Mouse (Mus musculus): ENCODE data around the gene Nrf1. TPM values are rescaled to one million over a fixed set of nuclear protein-coding genes. Genes with fewer than 3 reads are reported as not detected.

Gene Nrf1
- polyA plus RNA-seq, 1 experiment from 2014 or later, result 24.2 TPM

- Histone ChIP-seq H3K36me3 (peaks cover 64% of the 10 kb centered on the region), H3K4me3 (no peak overlapping the region)
Observed at GRCm38 (mm10) chr6:30114101-30114500, 66.3 kb downstream of the Nrf1 start.

DNA sequence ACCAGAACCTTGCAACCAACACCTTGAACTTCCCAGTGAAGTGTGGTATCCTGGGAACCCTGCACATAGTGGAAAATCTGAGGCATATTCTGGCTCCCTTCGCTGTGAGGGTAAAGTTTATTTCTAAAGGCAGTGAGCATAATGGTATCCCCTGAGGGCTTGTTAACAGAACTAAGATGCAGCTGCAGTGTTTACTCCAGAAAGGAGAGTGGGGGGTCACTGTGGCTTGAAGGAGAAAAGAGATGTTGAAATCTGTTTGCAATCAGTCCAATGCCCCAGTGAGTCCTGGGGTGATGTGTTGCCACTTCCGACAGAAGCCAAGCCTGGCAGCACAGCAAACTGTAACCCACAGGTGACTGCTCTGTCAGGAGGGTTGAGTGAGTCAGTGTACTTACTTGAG, 73.4 kb downstream of the Nrf1 start:
- Histone ChIP-seq H3K27ac (no peak overlapping the region), H3K36me3 (peaks cover 48% of the 10 kb centered on the region), H3K4me3 (no peak overlapping the region), H3K9me3 (replicated peaks) (no peaks in the 10 kb centered on the region), H3K9ac (no peak overlapping the region), H3K4me1 (replicated peaks) (no peaks in the 10 kb centered on the region), H3K27me3 (no peaks in the 10 kb centered on the region), H3K4me2 (no peak overlapping the region)
- 90% methylated on average over 2 of the region's 2 CpGs for WGBS
- ATAC-seq (replicated peaks; ENCODE audit: insufficient number of reproducible peaks, insufficient read depth, low FRiP score, low read depth), result no peak

More at GRCm38 (mm10) chr6:30114101-30114500, 66.3 kb downstream of the Nrf1 start:
- no peak overlapping the region for H3K9ac ChIP-seq
- H3K27ac ChIP-seq, result no peak overlapping the region
- WGBS, result 77% methylated on average over 2 of the region's 2 CpGs
- H3K4me1 ChIP-seq (replicated peaks), result no peaks in the 10 kb centered on the region
- ATAC-seq (replicated peaks; ENCODE audit: insufficient number of reproducible peaks, insufficient read depth, low FRiP score, low read depth), result no peak
- H3K27me3 ChIP-seq, result no peaks in the 10 kb centered on the region
- no peak overlapping the region for H3K4me2 ChIP-seq
- H3K9me3 ChIP-seq (replicated peaks), result no peaks in the 10 kb centered on the region

GRCm38 (mm10) chr6:30121600-30121999, 73.8 kb downstream of the Nrf1 start:
- no peaks in the 10 kb centered on the region for H3K4me1 ChIP-seq (replicated peaks)
- H3K9ac ChIP-seq, result no peak overlapping the region
- WGBS, result 94% methylated on average over 1 of the region's 1 CpGs
- H3K9me3 ChIP-seq (replicated peaks), result no peaks in the 10 kb centered on the region
- no peak overlapping the region for H3K4me2 ChIP-seq
- ATAC-seq (replicated peaks; ENCODE audit: insufficient number of reproducible peaks, insufficient read depth, low FRiP score, low read depth), result no peak
- peaks cover 44% of the 10 kb centered on the region for H3K36me3 ChIP-seq
- H3K27ac ChIP-seq, result no peak overlapping the region
- H3K27me3 ChIP-seq, result no peaks in the 10 kb centered on the region
- no peak overlapping the region for H3K4me3 ChIP-seq

DNA sequence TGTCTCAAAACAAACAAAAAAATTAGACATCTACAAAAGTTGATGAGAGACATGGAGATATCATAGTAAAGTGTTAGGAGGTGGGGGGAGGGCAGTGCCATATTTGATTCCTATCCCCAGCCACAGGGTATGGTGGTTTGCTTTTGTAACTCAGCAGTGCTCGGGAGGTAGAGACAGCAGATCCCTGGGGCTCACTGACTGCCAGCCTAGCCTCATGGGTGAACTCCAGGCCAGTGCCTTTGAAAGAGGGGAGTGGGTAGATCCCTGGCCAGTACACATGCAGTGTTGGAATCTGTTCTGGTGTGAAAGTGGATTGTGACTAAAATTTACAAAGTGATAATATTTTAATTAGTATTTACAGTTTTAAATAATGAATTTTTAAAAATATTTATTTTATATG, 75.6 kb downstream of the Nrf1 start:
- Histone ChIP-seq H3K9me3 (replicated peaks) (no peaks in the 10 kb centered on the region), H3K27me3 (no peaks in the 10 kb centered on the region), H3K9ac (no peak overlapping the region), H3K36me3 (peaks cover 43% of the 10 kb centered on the region), H3K4me1 (replicated peaks) (no peaks in the 10 kb centered on the region), H3K4me3 (no peak overlapping the region), H3K27ac (no peak overlapping the region), H3K4me2 (no peak overlapping the region)
- 85% methylated on average over 1 of the region's 1 CpGs for WGBS
- no peak for ATAC-seq (replicated peaks; ENCODE audit: insufficient number of reproducible peaks, insufficient read depth, low FRiP score, low read depth)

DNA sequence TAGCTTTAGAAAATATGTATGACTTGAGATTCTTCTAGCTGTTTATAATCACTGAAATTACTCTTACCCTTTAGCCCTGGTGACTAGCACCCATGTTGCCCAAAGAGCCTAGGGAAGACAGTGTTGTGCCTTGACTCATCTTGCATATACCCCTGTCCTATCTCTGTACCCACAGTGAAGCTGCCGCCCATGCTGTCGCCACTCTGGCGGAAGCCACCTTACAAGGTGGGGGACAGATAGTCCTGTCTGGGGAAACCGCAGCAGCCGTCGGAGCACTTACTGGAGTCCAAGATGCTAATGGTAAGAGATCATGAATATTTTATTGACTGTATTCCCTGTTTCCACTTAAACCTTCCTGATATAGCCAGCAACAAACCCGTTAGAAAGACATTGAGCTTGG, 78.3 kb downstream of the Nrf1 start:
- no peak overlapping the region for H3K27ac ChIP-seq
- H3K27me3 ChIP-seq, result no peaks in the 10 kb centered on the region
- H3K4me2 ChIP-seq, result no peak overlapping the region
- no peaks in the 10 kb centered on the region for H3K4me1 ChIP-seq (replicated peaks)
- H3K4me3 ChIP-seq, result no peak overlapping the region
- H3K9ac ChIP-seq, result no peak overlapping the region
- H3K9me3 ChIP-seq (replicated peaks), result no peaks in the 10 kb centered on the region
- H3K36me3 ChIP-seq, result peaks cover 21% of the 10 kb centered on the region
- no peak for ATAC-seq (replicated peaks; ENCODE audit: insufficient number of reproducible peaks, insufficient read depth, low FRiP score, low read depth)
- 90% methylated on average over 7 of the region's 7 CpGs for WGBS

GRCm38 (mm10) chr6:30126766-30127165, 79.0 kb downstream of the Nrf1 start:
- Histone ChIP-seq H3K4me2 (no peak overlapping the region), H3K27me3 (no peaks in the 10 kb centered on the region), H3K9ac (no peak overlapping the region), H3K27ac (no peak overlapping the region), H3K4me3 (no peak overlapping the region), H3K4me1 (replicated peaks) (no peaks in the 10 kb centered on the region), H3K9me3 (replicated peaks) (no peaks in the 10 kb centered on the region), H3K36me3 (peaks cover 19% of the 10 kb centered on the region)
- WGBS, result 85% methylated on average over 9 of the region's 9 CpGs
- ATAC-seq (replicated peaks; ENCODE audit: insufficient number of reproducible peaks, insufficient read depth, low FRiP score, low read depth), result no peak

DNA sequence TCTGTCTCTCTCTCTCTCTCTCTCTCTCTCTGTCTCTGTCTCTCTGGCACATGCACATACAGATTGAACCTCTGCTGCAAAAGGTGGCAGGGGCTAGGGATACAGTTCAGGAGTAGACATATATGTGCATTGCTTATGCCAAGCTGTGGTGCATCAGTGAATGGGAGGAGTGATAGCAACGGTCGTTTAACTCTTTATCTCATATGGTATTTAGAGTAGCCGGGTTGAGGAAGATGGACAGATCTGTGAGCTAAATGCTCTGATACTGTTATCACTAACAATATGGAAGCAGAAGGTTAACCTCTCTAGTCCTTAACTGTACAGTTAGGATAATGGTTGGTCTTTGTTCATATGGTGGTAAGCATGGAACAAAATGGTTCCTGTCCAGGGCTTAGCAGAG, 84.6 kb downstream of the Nrf1 start:
- Histone ChIP-seq H3K27ac (no peak overlapping the region), H3K4me3 (no peak overlapping the region), H3K36me3 (peaks cover 1% of the 10 kb centered on the region; the same call in 1 of the 2 replicates), H3K9me3 (replicated peaks) (no peaks in the 10 kb centered on the region), H3K4me2 (no peak overlapping the region), H3K9ac (no peak overlapping the region), H3K4me1 (replicated peaks) (no peaks in the 10 kb centered on the region), H3K27me3 (no peaks in the 10 kb centered on the region)
- no peak for ATAC-seq (replicated peaks; ENCODE audit: insufficient number of reproducible peaks, insufficient read depth, low FRiP score, low read depth)
- WGBS, result 71% methylated on average over 3 of the region's 3 CpGs

GRCm38 (mm10) chr6:30135590-30135989, 87.8 kb downstream of the Nrf1 start:
- ATAC-seq (replicated peaks; ENCODE audit: insufficient number of reproducible peaks, insufficient read depth, low FRiP score, low read depth), result no peak
- no peaks in the 10 kb centered on the region for H3K9me3 ChIP-seq (replicated peaks)
- WGBS, result 39% methylated on average over 3 of the region's 3 CpGs
- no peak overlapping the region for H3K4me2 ChIP-seq
- H3K36me3 ChIP-seq, result peaks cover 13% of the 10 kb centered on the region; the same call in 1 of the 2 replicates
- no peak overlapping the region for H3K9ac ChIP-seq
- H3K4me1 ChIP-seq (replicated peaks), result no peaks in the 10 kb centered on the region
- no peak overlapping the region for H3K4me3 ChIP-seq
- H3K27me3 ChIP-seq, result no peaks in the 10 kb centered on the region
- no peak overlapping the region for H3K27ac ChIP-seq

DNA sequence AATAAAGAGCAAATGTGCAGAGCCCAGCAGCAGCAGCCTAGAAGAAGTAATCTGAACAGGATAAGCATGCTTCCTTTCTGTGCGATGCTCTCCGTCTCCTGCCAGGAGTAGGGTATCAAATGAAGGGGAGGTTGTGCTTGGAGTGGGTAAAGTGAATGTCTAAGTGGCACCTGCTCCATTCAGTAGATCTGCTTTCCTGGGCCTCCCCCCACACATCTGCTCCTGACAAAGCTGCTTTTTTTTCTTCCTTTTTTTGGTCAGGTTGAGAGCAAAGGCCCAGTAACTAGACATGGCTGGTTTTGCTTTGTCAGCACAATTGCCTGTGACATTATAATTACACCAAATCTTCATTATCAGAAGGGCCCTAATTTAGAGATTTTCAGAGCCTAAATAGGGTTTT, 89.4 kb downstream of the Nrf1 start:
- no peak overlapping the region for H3K9ac ChIP-seq
- no peak overlapping the region for H3K4me2 ChIP-seq
- WGBS, result 75% methylated on average over 2 of the region's 2 CpGs
- no peaks in the 10 kb centered on the region for H3K4me1 ChIP-seq (replicated peaks)
- no peak for ATAC-seq (replicated peaks; ENCODE audit: insufficient number of reproducible peaks, insufficient read depth, low FRiP score, low read depth)
- no peaks in the 10 kb centered on the region for H3K27me3 ChIP-seq
- no peak overlapping the region for H3K27ac ChIP-seq
- H3K36me3 ChIP-seq, result peaks cover 25% of the 10 kb centered on the region; the same call in 1 of the 2 replicates
- no peak overlapping the region for H3K4me3 ChIP-seq
- no peaks in the 10 kb centered on the region for H3K9me3 ChIP-seq (replicated peaks)

GRCm38 (mm10) chr6:30139329-30140045, 91.7 kb downstream of the Nrf1 start:
- H3K4me2 ChIP-seq, result no peak overlapping the region
- no peaks in the 10 kb centered on the region for H3K27me3 ChIP-seq
- H3K27ac ChIP-seq, result no peak overlapping the region
- 87% methylated on average over 7 of the region's 7 CpGs for WGBS
- H3K9ac ChIP-seq, result no peak overlapping the region
- peaks cover 38% of the 10 kb centered on the region; the same call in 1 of the 2 replicates for H3K36me3 ChIP-seq
- H3K9me3 ChIP-seq (replicated peaks), result no peaks in the 10 kb centered on the region
- ATAC-seq (replicated peaks; ENCODE audit: insufficient number of reproducible peaks, insufficient read depth, low FRiP score, low read depth), result no peak
- no peaks in the 10 kb centered on the region for H3K4me1 ChIP-seq (replicated peaks)
- H3K4me3 ChIP-seq, result no peak overlapping the region

GRCm38 (mm10) chr6:30143263-30143662, 95.5 kb downstream of the Nrf1 start:
- Histone ChIP-seq H3K4me3 (no peak overlapping the region), H3K9me3 (replicated peaks) (no peaks in the 10 kb centered on the region), H3K27me3 (no peaks in the 10 kb centered on the region), H3K9ac (no peak overlapping the region), H3K27ac (no peak overlapping the region), H3K36me3 (peaks cover 39% of the 10 kb centered on the region; the same call in 1 of the 2 replicates), H3K4me1 (replicated peaks) (peaks cover 10% of the 10 kb centered on the region), H3K4me2 (no peak overlapping the region)
- ATAC-seq (replicated peaks; ENCODE audit: insufficient number of reproducible peaks, insufficient read depth, low FRiP score, low read depth), result no peak
- 87% methylated on average over 4 of the region's 4 CpGs for WGBS

DNA sequence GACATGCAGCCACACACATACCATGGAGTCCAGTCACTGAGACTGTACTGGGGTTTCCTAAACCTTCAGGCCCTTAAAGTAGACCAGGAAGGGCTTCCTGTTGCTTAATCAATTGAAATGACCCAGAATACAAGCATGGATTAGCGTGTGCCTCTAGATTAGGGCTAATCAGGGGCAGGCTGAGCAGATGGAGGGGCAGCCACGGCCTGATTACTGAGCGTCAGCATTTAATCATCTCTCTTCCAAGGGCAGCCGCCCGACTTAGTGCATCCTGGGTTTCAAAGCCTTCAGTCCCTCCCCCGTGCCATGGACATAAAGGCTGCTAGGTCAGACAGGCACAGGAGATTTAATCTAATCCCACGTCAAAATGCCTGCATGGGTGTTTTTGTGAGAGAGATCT, 99.3 kb downstream of the Nrf1 start:
- Histone ChIP-seq H3K4me1 (replicated peaks) (peaks cover 12% of the 10 kb centered on the region), H3K9ac (no peak overlapping the region), H3K4me2 (no peak overlapping the region), H3K9me3 (replicated peaks) (no peaks in the 10 kb centered on the region), H3K27ac (no peak overlapping the region), H3K27me3 (no peaks in the 10 kb centered on the region), H3K4me3 (no peak overlapping the region), H3K36me3 (peaks cover 22% of the 10 kb centered on the region; the same call in 1 of the 2 replicates)
- ATAC-seq (replicated peaks; ENCODE audit: insufficient number of reproducible peaks, insufficient read depth, low FRiP score, low read depth), result no peak
- 44% methylated on average over 7 of the region's 7 CpGs for WGBS
